Mouse (Mus musculus): ENCODE data around the gene Nfil3.

GRCm38 (mm10) chr13:52976510-52977220 lies 4.2 kb downstream of the Nfil3 start:
- TF ChIP-seq TAL1 (IDR thresholded peaks at IDR 0.05; ENCODE audit: low read length) (no peak), GATA1 (IDR thresholded peaks at IDR 0.05; ENCODE audit: low read length) (no peak)

Data from erythroblast, embryonic 14.5 days (primary cell).